Mouse (Mus musculus): ENCODE measurements at regions not wholly inside any gene's neighbourhood (a gene's known extent, or its start where the extent isn't known, plus 50 kb on each side); places are given as distances from the start of the nearest gene placed in this dataset.

DNA sequence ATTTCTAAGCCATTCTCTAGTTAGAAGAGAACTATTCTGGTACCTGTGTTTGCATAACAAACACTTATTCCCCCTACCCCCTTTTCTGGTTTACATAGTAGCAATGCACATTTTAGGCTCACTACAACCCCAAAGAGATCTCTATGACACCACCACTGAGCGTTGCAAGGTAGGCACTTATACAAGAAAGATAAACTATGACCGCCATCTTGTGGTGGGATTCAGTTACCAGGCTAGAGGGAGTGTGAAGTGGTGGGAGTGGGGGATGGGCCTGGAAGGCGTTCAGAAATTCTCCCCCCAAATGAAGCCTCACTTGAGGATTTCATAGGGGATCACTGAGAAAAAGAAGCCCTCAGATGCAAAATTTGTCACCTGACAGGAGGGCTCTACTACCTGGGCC lies 64.4 kb upstream of the Fst start:
- ATAC-seq (ENCODE audit: insufficient read depth) (peak; percentile 74), DNase-seq (peak; percentile 65)
- H3K9ac ChIP-seq = no peak overlapping the region
- no peaks in the 10 kb centered on the region for H3K4me1 ChIP-seq (ENCODE audit: insufficient read depth)
- H3K27me3 ChIP-seq (ENCODE audit: insufficient read depth, low read length) = no peaks in the 10 kb centered on the region
- peak; percentile 54 for TF ChIP-seq CTCF (IDR thresholded peaks at IDR 0.05; ENCODE audit: low read depth)
- no peaks in the 10 kb centered on the region for H3K36me3 ChIP-seq (ENCODE audit: insufficient read depth)
- no peak overlapping the region for H3K27ac ChIP-seq (ENCODE audit: low read depth)
- WGBS = 18% methylated on average over 3 of the region's 3 CpGs
- H3K9me3 ChIP-seq (ENCODE audit: low read depth, low read length) = no peaks in the 10 kb centered on the region
- H3K4me2 ChIP-seq = no peak overlapping the region
- H3K4me3 ChIP-seq (ENCODE audit: low read depth, low read length) = no peak overlapping the region

DNA sequence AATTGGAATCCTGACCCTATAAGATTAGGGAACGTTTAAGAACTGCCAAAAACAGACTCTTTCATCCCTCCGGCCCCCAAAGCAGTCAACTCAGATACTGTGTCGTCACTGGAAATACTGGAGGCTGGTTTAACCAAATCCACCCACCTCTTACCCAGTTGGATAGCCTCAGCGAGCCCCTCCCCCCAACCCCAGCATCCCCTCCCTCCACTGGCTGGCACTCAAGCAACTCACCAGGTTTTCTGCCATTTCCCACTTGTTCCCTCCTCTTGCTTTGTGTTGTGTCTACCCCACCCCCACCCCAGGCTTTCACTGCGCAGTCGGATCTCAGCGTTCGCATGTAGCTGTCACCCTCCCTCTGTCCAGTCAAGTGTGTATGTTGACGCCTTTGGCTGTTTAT lies 68.1 kb upstream of the Fst start:
- Histone ChIP-seq H3K4me1 (ENCODE audit: insufficient read depth) (no peaks in the 10 kb centered on the region), H3K9me3 (ENCODE audit: low read depth, low read length) (no peaks in the 10 kb centered on the region), H3K9ac (no peak overlapping the region), H3K27me3 (ENCODE audit: insufficient read depth, low read length) (no peaks in the 10 kb centered on the region), H3K4me2 (no peak overlapping the region), H3K36me3 (ENCODE audit: insufficient read depth) (no peaks in the 10 kb centered on the region), H3K27ac (ENCODE audit: low read depth) (no peak overlapping the region), H3K4me3 (ENCODE audit: low read depth, low read length) (no peak overlapping the region)
- no peak for TF ChIP-seq CTCF (IDR thresholded peaks at IDR 0.05; ENCODE audit: low read depth)
- WGBS = 42% methylated on average over 9 of the region's 9 CpGs
- ATAC-seq (ENCODE audit: insufficient read depth) (no peak; the same call in 1 of the 2 replicates), DNase-seq (no peak)

DNA sequence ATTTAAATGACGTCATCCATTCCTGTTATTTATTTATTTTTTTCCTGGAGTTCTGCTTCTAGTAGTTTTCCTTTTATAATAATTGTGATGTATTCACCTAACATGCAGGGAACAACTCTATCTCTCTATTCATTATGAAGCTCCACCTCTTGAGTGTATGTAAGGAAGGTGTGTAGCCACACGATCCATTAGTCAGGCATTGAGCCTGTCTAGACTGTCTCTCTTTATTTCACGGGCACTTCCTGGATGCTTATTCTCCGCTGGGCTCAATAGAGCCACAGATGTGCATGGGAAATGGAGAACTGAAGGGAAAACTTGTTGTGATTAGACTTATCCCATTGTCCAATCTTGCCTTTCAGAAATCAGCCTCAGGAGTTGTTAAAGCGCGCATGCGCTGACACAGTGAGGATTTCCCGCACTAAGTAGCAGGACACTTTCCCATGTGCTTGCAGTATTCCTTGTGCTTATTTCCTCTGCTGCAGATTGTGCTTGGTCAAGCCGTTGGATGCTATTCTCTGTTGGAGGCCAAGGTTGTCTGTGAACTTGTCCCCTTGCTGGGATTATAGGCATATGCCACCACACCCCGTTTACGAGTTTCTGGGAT lies 71.5 kb upstream of the Fst start:
- H3K9ac ChIP-seq = no peak overlapping the region
- WGBS = 83% methylated on average over 11 of the region's 11 CpGs
- DNase-seq (no peak), ATAC-seq (ENCODE audit: insufficient read depth) (no peak)
- H3K36me3 ChIP-seq (ENCODE audit: insufficient read depth) = no peaks in the 10 kb centered on the region
- no peak overlapping the region for H3K4me2 ChIP-seq
- H3K4me1 ChIP-seq (ENCODE audit: insufficient read depth) = no peaks in the 10 kb centered on the region
- no peak overlapping the region for H3K4me3 ChIP-seq (ENCODE audit: low read depth, low read length)
- H3K27ac ChIP-seq (ENCODE audit: low read depth) = no peak overlapping the region
- no peaks in the 10 kb centered on the region for H3K9me3 ChIP-seq (ENCODE audit: low read depth, low read length)
- TF ChIP-seq CTCF (IDR thresholded peaks at IDR 0.05; ENCODE audit: low read depth) = no peak
- H3K27me3 ChIP-seq (ENCODE audit: insufficient read depth, low read length) = no peaks in the 10 kb centered on the region

DNA sequence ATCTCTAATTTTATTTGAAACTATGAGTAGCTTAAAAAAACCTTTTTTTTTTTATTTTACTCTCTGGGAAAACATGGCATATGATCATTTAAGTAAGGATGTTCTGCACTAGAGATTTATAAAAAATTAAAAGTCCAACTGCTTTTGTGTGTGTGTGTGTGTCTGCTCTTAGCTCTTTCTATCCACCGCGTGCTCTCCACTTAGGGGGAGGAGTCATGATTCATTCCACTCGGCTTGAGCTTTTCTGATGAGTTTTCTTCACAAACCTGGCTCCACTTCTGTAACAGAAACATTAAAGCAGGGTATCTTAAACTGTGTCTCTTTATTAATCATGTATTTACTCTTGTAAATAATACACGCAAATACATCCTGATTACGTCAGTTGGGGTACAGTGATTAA lies 73.0 kb upstream of the Fst start:
- no peaks in the 10 kb centered on the region for H3K27me3 ChIP-seq (ENCODE audit: insufficient read depth, low read length)
- DNase-seq = no peak
- no peaks in the 10 kb centered on the region for H3K9me3 ChIP-seq (ENCODE audit: low read depth, low read length)
- no peaks in the 10 kb centered on the region for H3K4me1 ChIP-seq (ENCODE audit: insufficient read depth)
- no peak overlapping the region for H3K27ac ChIP-seq (ENCODE audit: low read depth)
- no peak for TF ChIP-seq CTCF (IDR thresholded peaks at IDR 0.05; ENCODE audit: low read depth)
- no peak overlapping the region for H3K4me3 ChIP-seq (ENCODE audit: low read depth, low read length)
- H3K9ac ChIP-seq = no peak overlapping the region
- WGBS = 67% methylated on average over 5 of the region's 5 CpGs
- no peaks in the 10 kb centered on the region for H3K36me3 ChIP-seq (ENCODE audit: insufficient read depth)
- no peak overlapping the region for H3K4me2 ChIP-seq
- ATAC-seq (ENCODE audit: insufficient read depth) = no peak

DNA sequence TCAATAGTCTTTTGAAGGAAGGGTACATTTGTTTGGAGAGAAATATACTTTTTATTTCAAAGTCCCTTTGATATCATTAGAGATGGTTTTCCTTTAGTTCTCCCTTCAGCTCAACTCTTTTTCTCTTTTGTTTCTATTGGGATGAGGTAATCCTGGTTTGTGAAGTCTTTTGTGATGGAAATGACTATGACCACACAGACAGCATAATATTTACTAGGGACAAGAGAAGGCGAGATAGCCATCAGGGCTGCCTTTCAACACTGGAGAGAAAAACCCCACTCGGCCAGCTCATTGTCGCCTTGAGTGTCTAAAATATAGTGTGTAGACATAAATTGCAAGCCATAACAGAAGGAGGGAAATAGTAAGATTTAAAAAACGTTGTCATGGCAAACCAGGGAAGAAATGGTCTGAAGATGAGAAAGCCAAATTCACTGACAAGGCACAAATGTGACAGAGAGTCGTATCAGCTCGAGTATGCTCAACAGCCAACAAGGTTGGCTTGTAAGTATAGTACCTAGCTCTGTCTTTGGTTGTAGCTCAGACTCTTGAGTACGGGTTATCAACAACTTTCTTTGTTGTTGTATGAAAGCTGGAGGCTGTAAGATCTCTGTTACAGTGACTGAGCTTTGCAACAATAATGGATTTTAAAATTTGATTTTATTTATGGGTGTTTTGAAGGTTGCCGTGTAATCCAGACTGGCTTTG lies 73.8 kb upstream of the Fst start:
- no peak for DNase-seq
- no peaks in the 10 kb centered on the region for H3K27me3 ChIP-seq (ENCODE audit: insufficient read depth, low read length)
- ATAC-seq (ENCODE audit: insufficient read depth) = no peak
- no peaks in the 10 kb centered on the region for H3K36me3 ChIP-seq (ENCODE audit: insufficient read depth)
- no peak overlapping the region for H3K4me3 ChIP-seq (ENCODE audit: low read depth, low read length)
- no peaks in the 10 kb centered on the region for H3K4me1 ChIP-seq (ENCODE audit: insufficient read depth)
- WGBS = 77% methylated on average over 8 of the region's 8 CpGs
- no peak overlapping the region for H3K27ac ChIP-seq (ENCODE audit: low read depth)
- H3K4me2 ChIP-seq = no peak overlapping the region
- TF ChIP-seq CTCF (IDR thresholded peaks at IDR 0.05; ENCODE audit: low read depth) = no peak
- no peak overlapping the region for H3K9ac ChIP-seq
- no peaks in the 10 kb centered on the region for H3K9me3 ChIP-seq (ENCODE audit: low read depth, low read length)

DNA sequence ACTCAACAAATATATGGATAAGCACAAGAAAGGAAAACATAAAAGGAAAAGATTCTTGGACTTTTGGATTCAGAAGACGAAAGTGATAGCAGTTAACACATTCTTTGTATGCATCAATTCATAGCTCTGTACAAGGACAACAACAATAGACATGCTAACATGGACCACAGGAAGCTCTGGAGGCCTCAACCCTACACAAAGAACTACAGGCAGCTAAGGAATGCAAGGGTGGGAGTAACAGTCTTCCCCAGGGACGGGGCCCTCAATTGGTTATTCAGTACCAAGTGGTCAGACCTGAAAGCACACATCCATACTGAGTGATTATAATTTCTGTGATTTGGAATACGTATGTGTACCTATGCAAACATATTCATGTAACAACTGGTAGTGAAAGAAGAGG lies 75.8 kb upstream of the Fst start:
- Histone ChIP-seq H3K4me2 (no peak overlapping the region), H3K27ac (ENCODE audit: low read depth) (no peak overlapping the region), H3K9ac (no peak overlapping the region), H3K9me3 (ENCODE audit: low read depth, low read length) (no peaks in the 10 kb centered on the region), H3K4me3 (ENCODE audit: low read depth, low read length) (no peak overlapping the region), H3K36me3 (ENCODE audit: insufficient read depth) (no peaks in the 10 kb centered on the region), H3K4me1 (ENCODE audit: insufficient read depth) (no peaks in the 10 kb centered on the region), H3K27me3 (ENCODE audit: insufficient read depth, low read length) (no peaks in the 10 kb centered on the region)
- ATAC-seq (ENCODE audit: insufficient read depth) = no peak
- no peak for DNase-seq
- WGBS = 53% methylated on average over 3 of the region's 3 CpGs
- TF ChIP-seq CTCF (IDR thresholded peaks at IDR 0.05; ENCODE audit: low read depth) = no peak

DNA sequence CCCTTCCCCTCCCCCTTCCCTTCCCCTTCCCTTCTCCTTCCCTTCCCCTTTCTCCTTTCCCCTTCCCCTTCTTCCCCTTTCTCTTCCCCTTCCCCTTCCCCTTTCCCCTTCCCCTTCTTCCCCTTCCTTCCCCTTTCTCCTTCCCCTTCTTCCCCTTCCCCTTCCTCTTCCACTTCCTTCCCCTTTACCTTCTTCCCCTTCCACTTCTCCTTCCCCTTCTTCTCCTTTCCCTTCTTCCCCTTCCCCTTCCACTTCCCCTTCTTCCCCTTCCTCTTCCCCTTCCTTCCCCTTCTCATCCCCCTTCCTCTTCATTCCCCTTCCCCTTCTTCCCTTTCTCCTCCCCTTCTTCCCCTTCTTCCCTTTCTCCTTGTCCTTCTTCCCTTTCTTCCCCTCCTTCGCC lies 77.0 kb upstream of the Fst start:
- no peak for TF ChIP-seq CTCF (IDR thresholded peaks at IDR 0.05; ENCODE audit: low read depth)
- ATAC-seq (ENCODE audit: insufficient read depth) (no peak), DNase-seq (no peak)
- 80% methylated on average over 1 of the region's 1 CpGs for WGBS
- Histone ChIP-seq H3K36me3 (ENCODE audit: insufficient read depth) (no peaks in the 10 kb centered on the region), H3K27ac (ENCODE audit: low read depth) (no peak overlapping the region), H3K27me3 (ENCODE audit: insufficient read depth, low read length) (no peaks in the 10 kb centered on the region), H3K4me3 (ENCODE audit: low read depth, low read length) (no peak overlapping the region), H3K9ac (no peak overlapping the region), H3K4me2 (no peak overlapping the region), H3K4me1 (ENCODE audit: insufficient read depth) (no peaks in the 10 kb centered on the region), H3K9me3 (ENCODE audit: low read depth, low read length) (no peaks in the 10 kb centered on the region)

Measured in lung, embryonic 14.5 days (tissue).